Mouse (Mus musculus): ENCODE measurements at regions not wholly inside any gene's neighbourhood (a gene's known extent, or its start where the extent isn't known, plus 50 kb on each side); places are given as distances from the start of the nearest gene placed in this dataset.

DNA sequence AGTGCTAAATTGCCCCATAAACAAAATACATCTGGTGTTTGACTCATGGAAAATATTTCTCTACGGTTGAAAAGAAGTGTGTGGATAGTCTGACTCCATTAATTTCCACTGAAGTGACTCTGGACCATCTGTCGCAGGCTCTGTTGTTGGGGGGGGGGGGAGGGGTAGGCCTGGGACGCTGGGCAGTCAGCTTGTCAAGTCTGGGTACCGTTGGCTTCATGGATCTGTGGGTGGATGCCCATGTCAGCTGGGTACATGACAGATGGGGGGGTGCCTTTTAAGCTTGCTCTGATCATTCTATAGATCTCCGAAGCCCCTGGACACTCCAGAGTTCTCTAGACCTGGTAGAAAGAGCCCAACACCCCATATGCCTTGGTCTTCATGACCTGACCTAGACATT lies 139.0 kb upstream of the Cdh13 start:
- TF ChIP-seq CTCF (IDR thresholded peaks at IDR 0.05; ENCODE audit: low read depth) (no peak), EP300 (IDR thresholded peaks at IDR 0.05; ENCODE audit: low read depth) (no peak)
